Mouse (Mus musculus) ES-Bruce4 (cell line): ENCODE data around the gene Pola2.

Experiments used
- CTCF ChIP-seq: IDR thresholded peaks from one replicate; pipeline ENCODE4 v1.8.1; 2011; ENCODE audit warnings: low read depth, low read length
- POLR2A ChIP-seq: IDR thresholded peaks from one replicate; pipeline ENCODE4 v1.8.1; 2011; ENCODE audit warnings: low read length; ENCODE audit not compliant: insufficient read depth

GRCm38 (mm10) chr19:5907275-5907674 is 56.7 kb downstream of the Pola2 start:
- TF ChIP-seq CTCF (no peak), POLR2A (no peak)
